ENCODE assay signal across 20 mouse cellular contexts in genomic region chr8:101350848-101351247, GRCm38 (mm10).
"Had no signal": no experiment of that assay in that cellular context is flagged by ENCODE, and none has a peak within 500 bp of the region (broad histone marks: within the 10 kb centered on the region; RNA-seq: fewer than 3 reads in every experiment).

No protein-coding gene starts in this region.

- H3K9ac ChIP-seq: lung, embryonic 15.5 days; midbrain, embryonic 13.5 days; midbrain, embryonic 15.5 days; neural tube, embryonic 13.5 days; neural tube, embryonic 15.5 days had no signal

- H3K27me3 ChIP-seq: lung, embryonic 15.5 days; megakaryocyte, embryonic 14.5 days; midbrain, embryonic 13.5 days; midbrain, embryonic 15.5 days; neural tube, embryonic 13.5 days; neural tube, embryonic 15.5 days had no signal

- H3K9me3 ChIP-seq: lung, embryonic 15.5 days; megakaryocyte, embryonic 14.5 days; midbrain, embryonic 13.5 days; midbrain, embryonic 15.5 days; neural tube, embryonic 13.5 days; neural tube, embryonic 15.5 days had no signal

- H3K36me3 ChIP-seq: lung, embryonic 15.5 days; midbrain, embryonic 13.5 days; midbrain, embryonic 15.5 days; neural tube, embryonic 13.5 days; neural tube, embryonic 15.5 days had no signal

- H3K4me3 ChIP-seq: lung, embryonic 15.5 days; megakaryocyte, embryonic 14.5 days; midbrain, embryonic 13.5 days; midbrain, embryonic 15.5 days; neural tube, embryonic 13.5 days; neural tube, embryonic 15.5 days had no signal

- H3K27ac ChIP-seq: lung, embryonic 15.5 days; macrophage; midbrain, embryonic 13.5 days; midbrain, embryonic 15.5 days; neural tube, embryonic 13.5 days; neural tube, embryonic 15.5 days had no signal

- H3K4me2 ChIP-seq: lung, embryonic 15.5 days; midbrain, embryonic 11.5 days; midbrain, embryonic 13.5 days; midbrain, embryonic 15.5 days; neural tube, embryonic 13.5 days; neural tube, embryonic 15.5 days had no signal

- DNase-seq: lung, adult 2 months; lung, postnatal 14 days; lung, postnatal 36 days; retina, postnatal 1 day; right cerebral cortex, adult 18-20 months; right cerebral cortex, postnatal 25 days; right cerebral cortex, postnatal 4 days; spleen, adult 18-20 months; thymus, adult 18-20 months; thymus, postnatal 14 days; thymus, postnatal 36 days had no signal

- H3K4me1 ChIP-seq: lung, embryonic 15.5 days; megakaryocyte, embryonic 14.5 days; midbrain, embryonic 13.5 days; midbrain, embryonic 15.5 days; neural tube, embryonic 13.5 days; neural tube, embryonic 15.5 days had no signal

- ATAC-seq: lung, postnatal 0 days; midbrain, embryonic 13.5 days; midbrain, embryonic 15.5 days had no signal
